Mouse (Mus musculus): ENCODE measurements around the gene Gnaq. TPM values are rescaled to one million over a fixed set of nuclear protein-coding genes. Genes with fewer than 3 reads are reported as not detected.
"Not testable (repeated sequence)": the region's sequence is repeated elsewhere in the genome, so short reads cannot be mapped to it uniquely, and the experiment has no call there.

Gnaq gene
- 30.3 and 31.9 TPM in 2 replicates for polyA plus RNA-seq (2015; fragmentation: Nextera tagmentation; extraction: Ambion mirVana)

DNA sequence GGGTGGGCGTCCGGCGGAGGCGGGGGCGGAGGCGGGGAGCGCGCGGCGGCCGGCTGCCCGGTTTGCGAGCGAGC is at the start of gene Gnaq:
Gene Gnaq (plus strand): TSS at position 41 of the 74 bp plus-strand sequence.
- 0% methylated on average over 7 of the region's 14 CpGs for WGBS
- no peak for ATAC-seq (ENCODE audit: low FRiP score, low read depth)
- Histone ChIP-seq H3K4me3 (peak within 1 kb of the TSS; percentile 93), H3K4me1 (peaks cover 36% of the 10 kb centered on the region), H3K9ac (peak within 1 kb of the TSS; percentile 98), H3K27ac (peak within 1 kb of the TSS; percentile 98), H3K4me2 (replicated peaks) (peak within 1 kb of the TSS; percentile 81), H3K27me3 (no peaks in the 10 kb centered on the region), H3K9me3 (no peaks in the 10 kb centered on the region), H3K36me3 (no peaks in the 10 kb centered on the region)

GRCm38 (mm10) chr19:16083981-16084630 is 48.5 kb upstream of the Gnaq start:
- WGBS = 91% methylated on average over 21 of the region's 21 CpGs
- not testable (repeated sequence) for ATAC-seq (ENCODE audit: low FRiP score, low read depth)

GRCm38 (mm10) chr19:16085248-16085647 is 47.4 kb upstream of the Gnaq start:
- 76% methylated on average over 4 of the region's 4 CpGs for WGBS
- Histone ChIP-seq H3K4me1 (no peaks in the 10 kb centered on the region), H3K27me3 (no peaks in the 10 kb centered on the region), H3K4me2 (replicated peaks) (no peak overlapping the region), H3K27ac (no peak overlapping the region), H3K9me3 (peaks cover under 1% of the 10 kb centered on the region; the same call in 1 of the 2 replicates), H3K4me3 (no peak overlapping the region), H3K36me3 (no peaks in the 10 kb centered on the region), H3K9ac (no peak overlapping the region)
- no peak for ATAC-seq (ENCODE audit: low FRiP score, low read depth)

More at GRCm38 (mm10) chr19:16083981-16084630, 48.5 kb upstream of the Gnaq start:
- H3K9me3 ChIP-seq; H3K4me1 ChIP-seq; H3K9ac ChIP-seq; H3K27ac ChIP-seq; H3K27me3 ChIP-seq; H3K4me2 ChIP-seq (replicated peaks); H3K36me3 ChIP-seq; H3K4me3 ChIP-seq: not testable (repeated sequence)

GRCm38 (mm10) chr19:16086154-16086553 is 46.5 kb upstream of the Gnaq start:
- H3K4me3 ChIP-seq = no peak overlapping the region
- H3K27me3 ChIP-seq = no peaks in the 10 kb centered on the region
- H3K27ac ChIP-seq = no peak overlapping the region
- no peaks in the 10 kb centered on the region for H3K4me1 ChIP-seq
- no peak overlapping the region for H3K4me2 ChIP-seq (replicated peaks)
- ATAC-seq (ENCODE audit: low FRiP score, low read depth) = no peak
- H3K9ac ChIP-seq = no peak overlapping the region
- H3K36me3 ChIP-seq = no peaks in the 10 kb centered on the region
- H3K9me3 ChIP-seq = no peaks in the 10 kb centered on the region; the same call in 1 of the 2 replicates

DNA sequence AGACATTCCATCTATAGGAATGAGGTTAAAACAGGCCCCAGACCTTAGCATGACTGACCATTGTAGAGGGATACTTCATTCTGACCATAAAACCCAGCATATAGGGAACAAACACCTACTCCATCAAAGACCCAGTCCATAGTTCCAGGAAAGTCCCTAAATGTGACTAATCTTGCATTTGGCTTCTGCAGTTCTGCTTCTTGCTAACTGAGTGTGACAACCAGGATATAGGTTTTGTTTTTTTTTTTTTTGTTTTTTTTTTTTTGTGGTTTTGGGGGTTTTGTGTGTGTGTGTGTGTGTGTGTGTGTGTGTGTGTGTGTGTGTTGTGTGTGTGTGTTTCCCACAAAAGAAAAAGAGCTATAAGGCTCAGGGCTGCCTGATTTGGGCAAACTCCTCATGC is 46.0 kb upstream of the Gnaq start:
- Histone ChIP-seq H3K27ac (no peak overlapping the region), H3K4me1 (no peaks in the 10 kb centered on the region), H3K27me3 (no peaks in the 10 kb centered on the region), H3K9me3 (no peaks in the 10 kb centered on the region; the same call in 1 of the 2 replicates), H3K4me3 (no peak overlapping the region), H3K9ac (no peak overlapping the region), H3K36me3 (no peaks in the 10 kb centered on the region), H3K4me2 (replicated peaks) (no peak overlapping the region)
- no peak for ATAC-seq (ENCODE audit: low FRiP score, low read depth)

DNA sequence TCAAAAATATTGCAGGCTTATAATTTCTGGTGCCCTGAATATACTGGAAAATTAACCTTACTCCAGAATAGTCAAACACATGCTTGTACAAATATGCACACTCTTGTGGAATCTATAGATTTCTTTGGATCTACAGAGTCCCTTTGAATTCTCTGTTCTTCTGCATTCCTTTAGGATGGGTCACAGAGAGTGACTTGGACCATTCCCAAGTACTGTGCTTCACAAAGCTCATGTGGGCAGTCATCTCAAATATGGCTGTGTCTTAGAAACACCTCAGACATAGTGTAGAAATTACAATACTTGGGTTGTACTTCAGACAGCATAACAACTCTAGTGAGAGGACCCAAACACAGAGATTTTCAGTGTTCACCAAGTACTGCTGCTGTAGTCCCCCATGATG is 45.2 kb upstream of the Gnaq start:
- Histone ChIP-seq H3K4me2 (replicated peaks) (no peak overlapping the region), H3K4me1 (no peaks in the 10 kb centered on the region), H3K36me3 (no peaks in the 10 kb centered on the region), H3K27me3 (no peaks in the 10 kb centered on the region), H3K27ac (no peak overlapping the region), H3K9me3 (no peaks in the 10 kb centered on the region; the same call in 1 of the 2 replicates), H3K9ac (no peak overlapping the region), H3K4me3 (no peak overlapping the region)
- ATAC-seq (ENCODE audit: low FRiP score, low read depth) = no peak

DNA sequence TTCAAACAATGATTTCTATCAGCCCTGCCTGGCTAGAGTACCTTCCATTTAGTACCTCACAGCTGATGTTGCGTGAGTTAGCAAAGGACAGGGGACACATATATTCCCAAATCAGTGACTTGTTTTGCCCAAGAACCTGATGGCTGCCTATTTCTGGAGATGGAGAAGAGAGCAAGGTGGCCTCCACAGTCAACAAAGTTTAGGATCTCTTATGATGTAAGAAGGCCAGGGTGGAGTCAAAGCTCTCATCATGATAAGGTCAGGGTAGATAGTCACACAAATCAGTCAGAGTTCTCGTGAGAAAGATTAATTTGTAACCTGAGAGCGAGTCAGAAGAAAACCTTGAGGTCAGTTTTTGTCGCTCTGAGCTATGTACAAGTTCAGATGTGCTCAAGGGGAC is 39.0 kb upstream of the Gnaq start:
- no peak overlapping the region for H3K4me3 ChIP-seq
- no peaks in the 10 kb centered on the region for H3K27me3 ChIP-seq
- H3K27ac ChIP-seq = no peak overlapping the region
- H3K4me1 ChIP-seq = no peaks in the 10 kb centered on the region
- H3K9ac ChIP-seq = no peak overlapping the region
- no peaks in the 10 kb centered on the region for H3K36me3 ChIP-seq
- no peak overlapping the region for H3K4me2 ChIP-seq (replicated peaks)
- H3K9me3 ChIP-seq = peaks cover 11% of the 10 kb centered on the region; the same call in 1 of the 2 replicates
- 70% methylated on average over 4 of the region's 4 CpGs for WGBS
- ATAC-seq (ENCODE audit: low FRiP score, low read depth) = no peak

DNA sequence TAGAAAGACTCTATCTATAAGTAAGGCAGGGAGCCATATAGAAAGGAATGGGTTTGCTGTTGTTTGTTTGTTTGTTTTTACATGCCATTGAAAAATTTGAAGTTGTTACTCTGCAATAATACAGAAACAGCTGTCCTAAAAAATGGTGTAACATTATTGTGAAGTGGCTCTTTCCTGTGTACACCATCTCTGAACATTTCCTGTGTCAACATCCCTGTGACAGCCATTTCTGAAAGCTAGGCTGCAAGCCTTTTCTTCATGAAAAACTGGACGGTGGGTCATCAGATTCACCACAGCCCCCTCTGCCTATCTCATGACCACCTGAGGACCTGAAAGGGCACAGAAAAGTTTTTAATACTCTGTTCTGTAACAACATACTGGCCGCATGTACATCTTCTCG is 22.7 kb upstream of the Gnaq start:
- no peak overlapping the region for H3K4me3 ChIP-seq
- H3K27me3 ChIP-seq = no peaks in the 10 kb centered on the region
- H3K4me1 ChIP-seq = no peaks in the 10 kb centered on the region
- no peak overlapping the region for H3K4me2 ChIP-seq (replicated peaks)
- WGBS = 79% methylated on average over 3 of the region's 3 CpGs
- ATAC-seq (ENCODE audit: low FRiP score, low read depth) = no peak
- no peak overlapping the region for H3K27ac ChIP-seq
- no peaks in the 10 kb centered on the region for H3K9me3 ChIP-seq
- H3K9ac ChIP-seq = no peak overlapping the region
- H3K36me3 ChIP-seq = no peaks in the 10 kb centered on the region

GRCm38 (mm10) chr19:16110670-16111069 is 22.0 kb upstream of the Gnaq start:
- no peaks in the 10 kb centered on the region for H3K36me3 ChIP-seq
- no peaks in the 10 kb centered on the region for H3K4me1 ChIP-seq
- no peaks in the 10 kb centered on the region for H3K9me3 ChIP-seq
- H3K4me2 ChIP-seq (replicated peaks) = no peak overlapping the region
- H3K4me3 ChIP-seq = no peak overlapping the region
- no peak overlapping the region for H3K9ac ChIP-seq
- no peak overlapping the region for H3K27ac ChIP-seq
- WGBS = 75% methylated on average over 3 of the region's 3 CpGs
- no peak for ATAC-seq (ENCODE audit: low FRiP score, low read depth)
- H3K27me3 ChIP-seq = no peaks in the 10 kb centered on the region

- no peak overlapping the region for H3K9ac ChIP-seq
- H3K9me3 ChIP-seq = no peaks in the 10 kb centered on the region
- no peaks in the 10 kb centered on the region for H3K36me3 ChIP-seq
- H3K27ac ChIP-seq = no peak overlapping the region
- no peak overlapping the region for H3K4me2 ChIP-seq (replicated peaks)
- no peaks in the 10 kb centered on the region for H3K4me1 ChIP-seq
- no peak for ATAC-seq (ENCODE audit: low FRiP score, low read depth)
- H3K27me3 ChIP-seq = no peaks in the 10 kb centered on the region
- no peak overlapping the region for H3K4me3 ChIP-seq
- WGBS = 68% methylated on average over 1 of the region's 1 CpGs
Measured at GRCm38 (mm10) chr19:16113295-16113694, 19.3 kb upstream of the Gnaq start.

GRCm38 (mm10) chr19:16118421-16118820 is 14.2 kb upstream of the Gnaq start:
- ATAC-seq (ENCODE audit: low FRiP score, low read depth) = no peak
- Histone ChIP-seq H3K4me2 (replicated peaks) (no peak overlapping the region), H3K27ac (no peak overlapping the region), H3K27me3 (no peaks in the 10 kb centered on the region), H3K36me3 (no peaks in the 10 kb centered on the region), H3K4me3 (no peak overlapping the region), H3K9me3 (no peaks in the 10 kb centered on the region), H3K4me1 (peaks cover 5% of the 10 kb centered on the region), H3K9ac (no peak overlapping the region)
- 69% methylated on average over 4 of the region's 4 CpGs for WGBS

GRCm38 (mm10) chr19:16121301-16121700 is 11.3 kb upstream of the Gnaq start:
- ATAC-seq (ENCODE audit: low FRiP score, low read depth) = no peak
- H3K36me3 ChIP-seq = no peaks in the 10 kb centered on the region
- peak overlapping the region; percentile 39; the same call in 1 of the 2 replicates for H3K27ac ChIP-seq

GRCm38 (mm10) chr19:16128715-16129114 is 3.9 kb upstream of the Gnaq start:
- H3K36me3 ChIP-seq = no peaks in the 10 kb centered on the region
- no peak overlapping the region for H3K27ac ChIP-seq
- H3K9ac ChIP-seq = no peak overlapping the region
- no peak overlapping the region for H3K4me3 ChIP-seq
- no peak for ATAC-seq (ENCODE audit: low FRiP score, low read depth)
- peaks cover 14% of the 10 kb centered on the region for H3K4me1 ChIP-seq
- WGBS = 49% methylated on average over 5 of the region's 5 CpGs
- H3K9me3 ChIP-seq = no peaks in the 10 kb centered on the region
- no peak overlapping the region for H3K4me2 ChIP-seq (replicated peaks)
- no peaks in the 10 kb centered on the region for H3K27me3 ChIP-seq

More at GRCm38 (mm10) chr19:16121301-16121700, 11.3 kb upstream of the Gnaq start:
- Histone ChIP-seq H3K9me3 (no peaks in the 10 kb centered on the region), H3K4me3 (no peak overlapping the region), H3K4me1 (peaks cover 5% of the 10 kb centered on the region), H3K9ac (no peak overlapping the region), H3K27me3 (no peaks in the 10 kb centered on the region), H3K4me2 (replicated peaks) (no peak overlapping the region)
- WGBS = 28% methylated on average over 2 of the region's 2 CpGs

Data from limb, embryonic 13.5 days (tissue).